Mouse (Mus musculus): Measurements from ENCODE around the gene Ros1. TPM values are rescaled to one million over a fixed set of nuclear protein-coding genes. Genes with fewer than 3 reads are reported as not detected.

Ros1 gene
- polyA plus RNA-seq, 1 experiment: not detected

DNA sequence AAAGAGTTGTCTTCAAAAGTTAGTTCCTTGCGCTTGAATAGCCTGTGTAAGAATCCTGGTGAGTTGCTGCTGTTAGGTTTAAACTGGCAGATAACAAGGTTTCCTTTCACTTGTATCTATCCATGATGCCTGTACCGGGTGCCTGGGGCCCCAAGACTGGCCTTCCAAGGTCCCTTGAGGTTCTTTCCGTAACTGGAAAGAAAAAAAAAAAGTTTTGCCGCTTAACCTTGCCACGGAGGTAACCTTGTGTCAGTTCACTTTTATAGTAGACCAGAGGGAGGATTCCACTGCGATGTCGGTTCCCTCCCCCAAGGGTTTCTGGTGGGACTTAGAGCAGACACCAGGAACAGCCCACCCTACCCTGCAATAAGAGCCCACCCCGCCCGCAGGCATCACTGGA is 173.8 kb downstream of the Ros1 start:
- Histone ChIP-seq H3K4me1 (ENCODE audit: control insufficient read depth, insufficient read depth, insufficient read length, low read length) (no peaks in the 10 kb centered on the region), H3K4me3 (ENCODE audit: insufficient read depth, low read depth, low read length) (no peak overlapping the region), H3K27ac (replicated peaks; ENCODE audit: low read depth, low read length) (no peak overlapping the region)

GRCm38 (mm10) chr10:52018471-52018870 is 176.6 kb downstream of the Ros1 start:
- Histone ChIP-seq H3K4me3 (ENCODE audit: insufficient read depth, low read depth, low read length) (no peak overlapping the region), H3K4me1 (ENCODE audit: control insufficient read depth, insufficient read depth, insufficient read length, low read length) (no peaks in the 10 kb centered on the region), H3K27ac (replicated peaks; ENCODE audit: low read depth, low read length) (no peak overlapping the region)

Other genes with a start within 250 kb of the Ros1 start
- gene Vgll2, start 172.7 kb downstream of the Ros1 start, polyA plus RNA-seq (2012; ENCODE audit: insufficient read depth, insufficient read length, missing spikeins): 1.3 TPM in 1 of 2 replicates, not detected in the other
- gene Dcbld1, start 38.4 kb upstream of the Ros1 start, polyA plus RNA-seq (2012; ENCODE audit: insufficient read depth, insufficient read length, missing spikeins): 0.99 and 1.0 TPM in 2 replicates
- gene Gm26741, start 163.5 kb upstream of the Ros1 start, polyA plus RNA-seq (2012; ENCODE audit: insufficient read depth, insufficient read length, missing spikeins): not detected in 2 replicates
- 9.3 and 12.4 TPM in 2 replicates for gene Gopc, start 186.9 kb upstream of the Ros1 start, polyA plus RNA-seq (2012; ENCODE audit: insufficient read depth, insufficient read length, missing spikeins)
- gene Nepn, start 193.7 kb upstream of the Ros1 start, polyA plus RNA-seq (2012; ENCODE audit: insufficient read depth, insufficient read length, missing spikeins): 1.7 and 16.4 TPM in 2 replicates
- 25.1 and 35.3 TPM in 2 replicates for gene Nus1, start 222.3 kb upstream of the Ros1 start, polyA plus RNA-seq (2012; ENCODE audit: insufficient read depth, insufficient read length, missing spikeins)

Measured in brown adipose tissue, adult 24 weeks (tissue).